Mouse (Mus musculus): ENCODE data around the gene Rab23.
A peak's percentile ranks its signal among the peaks of the same experiment; 100 is the strongest.

Rab23 gene

GRCm38 (mm10) chr1:33719733-33720225, at the start of gene Rab23:
TSS of gene Rab23 (plus strand) at chr1:33719887.
- DNase-seq (ENCODE audit: low read depth, low spot score) = peak; percentile 68

GRCm38 (mm10) chr1:33670164-33670616, 49.5 kb upstream of the Rab23 start:
- DNase-seq (ENCODE audit: low read depth, low spot score) = peak; percentile 39

- no peak for DNase-seq (ENCODE audit: low read depth, low spot score)
These were observed 48.2 kb upstream of the Rab23 start for GRCm38 (mm10) chr1:33671441-33671840.

- no peak for DNase-seq (ENCODE audit: low read depth, low spot score)
These were observed 47.6 kb upstream of the Rab23 start for GRCm38 (mm10) chr1:33672083-33672482.

- no peak for DNase-seq (ENCODE audit: low read depth, low spot score)
These were observed 47.2 kb upstream of the Rab23 start for GRCm38 (mm10) chr1:33672514-33672913.

- DNase-seq (ENCODE audit: low read depth, low spot score) = peak; percentile 53
These were observed 46.3 kb upstream of the Rab23 start for GRCm38 (mm10) chr1:33673158-33673960.

- DNase-seq (ENCODE audit: low read depth, low spot score) = no peak
These were observed 39.3 kb upstream of the Rab23 start for GRCm38 (mm10) chr1:33680435-33680834.

GRCm38 (mm10) chr1:33680890-33681289, 38.8 kb upstream of the Rab23 start:
- DNase-seq (ENCODE audit: low read depth, low spot score) = no peak

GRCm38 (mm10) chr1:33684459-33684858, 35.2 kb upstream of the Rab23 start:
- DNase-seq (ENCODE audit: low read depth, low spot score) = no peak

GRCm38 (mm10) chr1:33688810-33689209, 30.9 kb upstream of the Rab23 start:
- no peak for DNase-seq (ENCODE audit: low read depth, low spot score)

- DNase-seq (ENCODE audit: low read depth, low spot score) = peak; percentile 25
These were observed 30.1 kb upstream of the Rab23 start for GRCm38 (mm10) chr1:33689446-33690086.

- DNase-seq (ENCODE audit: low read depth, low spot score) = no peak
These were observed 29.6 kb upstream of the Rab23 start for GRCm38 (mm10) chr1:33690087-33690448.

- DNase-seq (ENCODE audit: low read depth, low spot score) = no peak
These were observed 25.8 kb upstream of the Rab23 start for GRCm38 (mm10) chr1:33693893-33694292.

GRCm38 (mm10) chr1:33696016-33696415, 23.7 kb upstream of the Rab23 start:
- DNase-seq (ENCODE audit: low read depth, low spot score) = no peak

- DNase-seq (ENCODE audit: low read depth, low spot score) = no peak
These were observed 18.4 kb upstream of the Rab23 start for GRCm38 (mm10) chr1:33701244-33701643.

- no peak for DNase-seq (ENCODE audit: low read depth, low spot score)
These were observed 10.1 kb upstream of the Rab23 start for GRCm38 (mm10) chr1:33709615-33710014.

- no peak for DNase-seq (ENCODE audit: low read depth, low spot score)
These were observed 7.7 kb upstream of the Rab23 start for GRCm38 (mm10) chr1:33712026-33712425.

- no peak for DNase-seq (ENCODE audit: low read depth, low spot score)
These were observed 4.9 kb upstream of the Rab23 start for GRCm38 (mm10) chr1:33714796-33715195.

- DNase-seq (ENCODE audit: low read depth, low spot score) = no peak
These were observed 2.1 kb upstream of the Rab23 start for GRCm38 (mm10) chr1:33717636-33718035.

GRCm38 (mm10) chr1:33720231-33720630, 544 bp downstream of the Rab23 start:
- DNase-seq (ENCODE audit: low read depth, low spot score) = no peak

- DNase-seq (ENCODE audit: low read depth, low spot score) = no peak
These were observed 1.3 kb downstream of the Rab23 start for GRCm38 (mm10) chr1:33721020-33721419.

GRCm38 (mm10) chr1:33724516-33724915, 4.8 kb downstream of the Rab23 start:
- no peak for DNase-seq (ENCODE audit: low read depth, low spot score)

- no peak for DNase-seq (ENCODE audit: low read depth, low spot score)
These were observed 5.4 kb downstream of the Rab23 start for GRCm38 (mm10) chr1:33725086-33725485.

Measured in skeletal muscle tissue, adult 2 months (tissue).